Mouse (Mus musculus): ENCODE data around the gene Pla2g5. TPM values are rescaled to one million over a fixed set of nuclear protein-coding genes. Genes with fewer than 3 reads are reported as not detected.

The Pla2g5 gene
- polyA plus RNA-seq, 2 experiments, result not detected

DNA sequence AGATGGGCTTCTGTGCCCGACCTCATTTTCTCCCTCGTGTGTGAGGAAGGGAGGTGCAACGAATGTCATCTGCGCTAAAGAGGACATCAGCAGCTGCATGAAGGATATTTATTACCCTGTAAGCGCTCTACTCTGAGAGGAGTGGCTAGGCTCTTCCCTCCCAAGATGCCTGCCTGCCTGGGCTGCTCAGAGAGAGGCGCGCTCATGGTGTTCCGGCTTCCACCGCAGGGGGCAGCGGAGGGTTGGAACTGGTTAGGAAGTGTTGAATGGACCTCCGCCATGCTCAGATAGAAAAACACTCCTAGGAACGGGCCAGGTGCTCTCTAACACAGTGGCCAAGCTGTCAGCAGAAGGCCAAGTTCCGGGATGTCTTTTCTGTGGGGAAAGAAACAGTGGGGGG is 3.6 kb downstream of the Pla2g5 start:
- 5% methylated on average over 13 of the region's 13 CpGs for WGBS (ENCODE audit: insufficient replicate concordance)
- no peak for TF ChIP-seq EP300 (IDR thresholded peaks at IDR 0.05; ENCODE audit: low read depth)
- peak; percentile 64 for TF ChIP-seq CTCF (IDR thresholded peaks at IDR 0.05; ENCODE audit: low read depth)
- ATAC-seq (ENCODE audit: insufficient read depth) (no peak), DNase-seq (ENCODE audit: low read depth in 3 of 3, low spot score in 3 of 3) (peak in 1 of 3 experiments; percentile 19)
- Histone ChIP-seq H3K27ac (no peak overlapping the region), H3K4me2 (ENCODE audit: low read depth) (no peak overlapping the region), H3K36me3 (replicated peaks; ENCODE audit: control insufficient read depth, insufficient read depth, low read depth) (no peaks in the 10 kb centered on the region), H3K9ac (replicated peaks) (no peak overlapping the region), H3K4me3 (ENCODE audit: insufficient read depth in 1 of 2, low read depth in 2 of 2, low read length in 2 of 2) (no peak overlapping the region), H3K27me3 (ENCODE audit: control insufficient read depth, insufficient read depth, low read length) (no peaks in the 10 kb centered on the region), H3K4me1 (replicated peaks; ENCODE audit: control insufficient read depth in 2 of 2, insufficient read depth in 2 of 2, low read length in 1 of 2) (no peaks in the 10 kb centered on the region), H3K9me3 (ENCODE audit: control insufficient read depth, low read length) (no peaks in the 10 kb centered on the region)

DNA sequence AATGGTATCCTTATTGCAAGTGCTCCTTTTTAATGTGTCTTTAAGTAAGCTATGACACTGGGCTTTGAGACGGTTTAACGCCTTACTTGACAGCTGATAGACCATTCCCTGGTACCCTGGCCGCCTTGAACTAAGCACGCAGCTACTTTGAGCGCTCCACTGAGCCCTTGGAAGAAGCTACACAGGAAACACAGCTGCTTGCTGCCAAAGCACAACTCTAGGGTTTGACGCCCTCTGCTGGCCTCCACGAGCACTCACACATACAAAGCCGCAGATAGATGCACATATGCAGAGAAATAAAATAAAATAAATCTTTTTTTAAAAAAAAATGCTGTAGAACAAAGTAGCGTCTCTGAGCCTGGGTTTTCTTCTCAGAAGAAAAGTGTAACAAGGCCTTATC is 4.0 kb downstream of the Pla2g5 start:
- 16% methylated on average over 9 of the region's 9 CpGs for WGBS (ENCODE audit: insufficient replicate concordance)
- TF ChIP-seq EP300 (IDR thresholded peaks at IDR 0.05; ENCODE audit: low read depth) (no peak), CTCF (IDR thresholded peaks at IDR 0.05; ENCODE audit: low read depth) (peak; percentile 54)
- Histone ChIP-seq H3K9me3 (ENCODE audit: control insufficient read depth, low read length) (no peaks in the 10 kb centered on the region), H3K9ac (replicated peaks) (no peak overlapping the region), H3K4me3 (ENCODE audit: insufficient read depth in 1 of 2, low read depth in 2 of 2, low read length in 2 of 2) (no peak overlapping the region), H3K4me2 (ENCODE audit: low read depth) (no peak overlapping the region), H3K27me3 (ENCODE audit: control insufficient read depth, insufficient read depth, low read length) (no peaks in the 10 kb centered on the region), H3K4me1 (replicated peaks; ENCODE audit: control insufficient read depth in 2 of 2, insufficient read depth in 2 of 2, low read length in 1 of 2) (no peaks in the 10 kb centered on the region), H3K27ac (no peak overlapping the region), H3K36me3 (replicated peaks; ENCODE audit: control insufficient read depth, insufficient read depth, low read depth) (no peaks in the 10 kb centered on the region)
- DNase-seq (ENCODE audit: low read depth in 3 of 3, low spot score in 3 of 3) (peak in 1 of 3 experiments; percentile 9), ATAC-seq (ENCODE audit: insufficient read depth) (no peak)

DNA sequence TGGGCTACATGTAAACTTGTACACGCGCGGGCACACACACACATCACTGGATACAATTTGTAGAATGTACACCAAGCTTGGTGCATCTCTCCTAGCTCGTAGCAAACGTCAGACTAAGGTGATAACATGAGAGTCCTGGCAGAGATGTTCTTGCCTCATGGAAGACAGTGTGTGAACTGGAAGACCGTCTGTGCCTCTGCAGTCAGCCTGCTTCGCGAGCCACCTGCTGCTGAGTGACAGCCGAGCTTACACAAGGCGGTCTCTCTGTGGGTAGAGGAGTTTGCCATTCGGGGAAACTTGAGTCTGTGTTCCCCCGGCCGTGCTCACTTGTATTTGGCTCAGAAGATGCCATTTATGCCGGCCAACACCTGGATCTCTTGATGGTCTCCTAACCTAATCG is 4.8 kb downstream of the Pla2g5 start:
- no peak for DNase-seq (ENCODE audit: low read depth in 3 of 3, low spot score in 3 of 3)
- Histone ChIP-seq H3K4me3 (ENCODE audit: insufficient read depth in 1 of 2, low read depth in 2 of 2, low read length in 2 of 2) (no peak overlapping the region), H3K4me1 (replicated peaks; ENCODE audit: control insufficient read depth in 2 of 2, insufficient read depth in 2 of 2, low read length in 1 of 2) (no peaks in the 10 kb centered on the region), H3K4me2 (ENCODE audit: low read depth) (no peak overlapping the region), H3K36me3 (replicated peaks; ENCODE audit: control insufficient read depth, insufficient read depth, low read depth) (no peaks in the 10 kb centered on the region), H3K9me3 (ENCODE audit: control insufficient read depth, low read length) (no peaks in the 10 kb centered on the region), H3K27me3 (ENCODE audit: control insufficient read depth, insufficient read depth, low read length) (no peaks in the 10 kb centered on the region), H3K9ac (replicated peaks) (no peak overlapping the region), H3K27ac (no peak overlapping the region)
- 51% methylated on average over 15 of the region's 15 CpGs for WGBS (ENCODE audit: insufficient replicate concordance)
- no peak for ATAC-seq (ENCODE audit: insufficient read depth)
- TF ChIP-seq EP300 (IDR thresholded peaks at IDR 0.05; ENCODE audit: low read depth) (no peak), CTCF (IDR thresholded peaks at IDR 0.05; ENCODE audit: low read depth) (no peak)

DNA sequence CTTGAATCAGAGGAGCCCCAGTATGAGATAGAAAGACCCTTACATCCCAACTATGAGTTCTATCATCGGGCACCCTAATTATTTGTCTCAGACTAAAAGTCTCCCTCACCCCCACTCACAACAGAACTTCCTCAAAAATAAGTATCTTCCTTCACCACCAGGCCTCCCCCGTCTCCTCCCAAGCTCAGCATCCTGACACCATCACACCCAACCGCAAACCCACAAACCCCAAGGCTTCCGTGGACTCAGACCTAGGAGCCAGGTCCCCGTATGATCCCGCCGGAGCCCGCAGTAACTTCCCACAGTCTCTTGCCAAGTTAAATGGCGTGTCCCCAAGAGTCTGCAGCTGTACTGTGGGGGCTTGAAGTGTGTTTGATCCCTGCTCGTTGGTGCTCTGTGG is 5.7 kb downstream of the Pla2g5 start:
- Histone ChIP-seq H3K4me2 (ENCODE audit: low read depth) (no peak overlapping the region), H3K9me3 (ENCODE audit: control insufficient read depth, low read length) (no peaks in the 10 kb centered on the region), H3K27me3 (ENCODE audit: control insufficient read depth, insufficient read depth, low read length) (no peaks in the 10 kb centered on the region), H3K9ac (replicated peaks) (no peak overlapping the region), H3K27ac (no peak overlapping the region), H3K36me3 (replicated peaks; ENCODE audit: control insufficient read depth, insufficient read depth, low read depth) (no peaks in the 10 kb centered on the region), H3K4me1 (replicated peaks; ENCODE audit: control insufficient read depth in 2 of 2, insufficient read depth in 2 of 2, low read length in 1 of 2) (no peaks in the 10 kb centered on the region), H3K4me3 (ENCODE audit: insufficient read depth in 1 of 2, low read depth in 2 of 2, low read length in 2 of 2) (no peak overlapping the region)
- no peak for ATAC-seq (ENCODE audit: insufficient read depth)
- no peak for DNase-seq (ENCODE audit: low read depth in 3 of 3, low spot score in 3 of 3)
- no peak for TF ChIP-seq CTCF (IDR thresholded peaks at IDR 0.05; ENCODE audit: low read depth)
- TF ChIP-seq EP300 (IDR thresholded peaks at IDR 0.05; ENCODE audit: low read depth), result no peak
- 24% methylated on average over 10 of the region's 10 CpGs for WGBS (ENCODE audit: insufficient replicate concordance)

DNA sequence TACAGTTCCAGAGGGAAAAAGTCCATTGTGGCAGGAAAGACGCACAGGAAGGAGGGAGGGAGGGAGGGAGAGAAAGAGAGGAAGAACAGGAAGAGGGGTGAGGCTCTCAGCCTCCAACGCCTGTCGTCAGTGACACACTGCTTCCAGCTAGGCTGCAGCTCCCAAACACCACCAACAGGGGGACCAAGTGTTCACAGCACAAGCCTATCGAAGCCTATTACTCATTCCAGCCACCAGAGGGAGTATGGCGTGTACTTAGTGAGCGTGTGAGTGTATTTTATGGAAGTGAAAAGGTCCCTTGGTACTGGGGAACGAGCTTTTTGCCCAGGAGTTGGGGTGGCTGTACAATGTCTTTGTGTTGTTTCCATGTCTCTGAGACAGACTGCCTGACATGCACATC is 6.8 kb downstream of the Pla2g5 start:
- 21% methylated on average over 7 of the region's 7 CpGs for WGBS (ENCODE audit: insufficient replicate concordance)

More for the DNA sequence above, 6.8 kb downstream of the Pla2g5 start:
- ATAC-seq (ENCODE audit: insufficient read depth), result no peak
- Histone ChIP-seq H3K27me3 (ENCODE audit: control insufficient read depth, insufficient read depth, low read length) (no peaks in the 10 kb centered on the region), H3K4me2 (ENCODE audit: low read depth) (no peak overlapping the region), H3K9ac (replicated peaks) (no peak overlapping the region), H3K27ac (no peak overlapping the region), H3K4me3 (ENCODE audit: insufficient read depth in 1 of 2, low read depth in 2 of 2, low read length in 2 of 2) (no peak overlapping the region), H3K36me3 (replicated peaks; ENCODE audit: control insufficient read depth, insufficient read depth, low read depth) (no peaks in the 10 kb centered on the region), H3K9me3 (ENCODE audit: control insufficient read depth, low read length) (no peaks in the 10 kb centered on the region), H3K4me1 (replicated peaks; ENCODE audit: control insufficient read depth in 2 of 2, insufficient read depth in 2 of 2, low read length in 1 of 2) (no peaks in the 10 kb centered on the region)
- DNase-seq (ENCODE audit: low read depth in 3 of 3, low spot score in 3 of 3), result peak; percentile 43 to 56 (median 53)
- TF ChIP-seq EP300 (IDR thresholded peaks at IDR 0.05; ENCODE audit: low read depth) (no peak), CTCF (IDR thresholded peaks at IDR 0.05; ENCODE audit: low read depth) (peak; percentile 96)

Data from liver, embryonic 14.5 days (tissue).